Mouse (Mus musculus) E14TG2a.4 (cell line): ENCODE data around the gene Fbxl17.

Source experiments
- CTCF ChIP-seq: conservative IDR thresholded peaks from 2 replicates; pipeline ENCODE4 v1.5.1; 2014; ENCODE audit warnings: low read length
- NANOG ChIP-seq: IDR thresholded peaks from 2 replicates; pipeline ENCODE4 v1.6.1; 2014; ENCODE audit warnings: borderline replicate concordance, low read length, mixed read lengths

- TF ChIP-seq CTCF (no peak), NANOG (no peak)
These were observed 128.8 kb downstream of the Fbxl17 start for GRCm38 (mm10) chr17:63370977-63371376.
